Mouse (Mus musculus) megakaryocyte, embryonic 14.5 days (primary cell): ENCODE measurements at regions not wholly inside any gene's neighbourhood (a gene's known extent, or its start where the extent isn't known, plus 50 kb on each side); places are given as distances from the start of the nearest gene placed in this dataset.

Experiments
- FLI1 ChIP-seq: IDR thresholded peaks from 2 replicates; pipeline ENCODE4 v1.6.1; 2012; ENCODE audit warnings: low read length, inconsistent platforms, mixed read lengths
- GATA1 ChIP-seq: IDR thresholded peaks from 3 replicates; pipeline ENCODE4 v1.6.1; 2012; ENCODE audit warnings: mixed read lengths, low read length, inconsistent platforms, borderline replicate concordance

GRCm38 (mm10) chr10:119001000-119001780 is 131.2 kb upstream of the Dyrk2 start:
- TF ChIP-seq GATA1: no peak
- TF ChIP-seq FLI1: no peak
